Mouse (Mus musculus): ENCODE measurements at regions not wholly inside any gene's neighbourhood (a gene's known extent, or its start where the extent isn't known, plus 50 kb on each side); places are given as distances from the start of the nearest gene placed in this dataset.

DNA sequence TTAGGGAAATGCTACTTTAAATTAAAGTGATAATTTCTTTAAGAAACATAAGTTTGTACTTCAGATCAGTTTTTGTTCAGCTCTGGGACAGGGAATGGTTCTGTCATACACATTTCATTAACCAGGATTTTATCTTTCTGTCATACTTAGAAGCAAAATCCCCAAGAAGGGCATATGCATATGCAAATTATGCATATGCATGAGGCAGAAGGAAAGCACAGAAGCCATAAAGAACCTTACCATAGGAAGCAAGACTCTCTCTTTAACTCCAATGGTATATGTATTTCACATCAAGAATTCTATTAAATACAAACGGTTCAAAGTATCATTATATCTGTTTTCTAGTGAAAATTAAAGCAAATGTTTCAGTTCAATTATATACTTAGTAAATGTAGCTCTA lies 381.5 kb downstream of the Kcnj3 start:
- DNase-seq (ENCODE audit: low spot score) (no peak), ATAC-seq (replicated peaks; ENCODE audit: low FRiP score) (no peak)
- WGBS: 91% methylated on average over 1 of the region's 1 CpGs
- H3K9ac ChIP-seq (ENCODE audit: low read length): no peak overlapping the region
- no peak overlapping the region for H3K27ac ChIP-seq (ENCODE audit: low read depth, low read length)
- no peak overlapping the region for H3K4me2 ChIP-seq (ENCODE audit: low read depth, low read length, severe bottlenecking)
- H3K4me1 ChIP-seq (replicated peaks; ENCODE audit: control insufficient read depth, insufficient read depth, low read length): no peaks in the 10 kb centered on the region
- H3K4me3 ChIP-seq (ENCODE audit: low read depth, low read length): no peak overlapping the region
- H3K27me3 ChIP-seq (ENCODE audit: control insufficient read depth, insufficient read depth, low read length): no peaks in the 10 kb centered on the region
- H3K36me3 ChIP-seq (ENCODE audit: control insufficient read depth, insufficient read depth, low read length): no peaks in the 10 kb centered on the region
- H3K9me3 ChIP-seq (ENCODE audit: control insufficient read depth, low read length): no peaks in the 10 kb centered on the region

DNA sequence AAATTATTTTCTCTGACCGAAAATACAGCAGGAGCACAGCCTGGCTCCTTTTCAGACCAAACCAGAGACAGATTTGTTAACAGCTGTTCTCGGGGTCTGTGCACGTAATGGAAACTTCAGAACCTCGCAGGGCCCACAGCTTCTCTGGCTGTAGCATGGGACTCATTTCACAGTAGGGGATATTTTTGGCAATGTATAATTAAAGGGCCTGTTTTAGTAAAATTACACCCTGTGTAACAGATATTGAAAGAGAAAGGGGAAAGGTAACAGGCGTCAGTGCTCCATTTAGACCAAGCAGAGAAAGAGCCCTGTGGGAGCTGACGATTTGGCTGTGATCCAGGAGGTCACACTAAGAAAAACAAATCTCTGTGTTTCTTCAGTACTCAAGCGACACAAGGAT lies 382.4 kb downstream of the Kcnj3 start:
- no peaks in the 10 kb centered on the region for H3K27me3 ChIP-seq (ENCODE audit: control insufficient read depth, insufficient read depth, low read length)
- WGBS: 17% methylated on average over 7 of the region's 7 CpGs
- peak; percentile 51 for DNase-seq (ENCODE audit: low spot score)
- H3K4me1 ChIP-seq (replicated peaks; ENCODE audit: control insufficient read depth, insufficient read depth, low read length): no peaks in the 10 kb centered on the region
- ATAC-seq (replicated peaks; ENCODE audit: low FRiP score): peak; percentile 87
- H3K27ac ChIP-seq (ENCODE audit: low read depth, low read length): no peak overlapping the region
- H3K9ac ChIP-seq (ENCODE audit: low read length): no peak overlapping the region
- 0 out of 2 replicates have a peak overlapping the region, but pooled peaks have one; percentile 19 for H3K4me2 ChIP-seq (ENCODE audit: low read depth, low read length, severe bottlenecking)
- H3K36me3 ChIP-seq (ENCODE audit: control insufficient read depth, insufficient read depth, low read length): no peaks in the 10 kb centered on the region
- no peaks in the 10 kb centered on the region for H3K9me3 ChIP-seq (ENCODE audit: control insufficient read depth, low read length)
- no peak overlapping the region for H3K4me3 ChIP-seq (ENCODE audit: low read depth, low read length)

DNA sequence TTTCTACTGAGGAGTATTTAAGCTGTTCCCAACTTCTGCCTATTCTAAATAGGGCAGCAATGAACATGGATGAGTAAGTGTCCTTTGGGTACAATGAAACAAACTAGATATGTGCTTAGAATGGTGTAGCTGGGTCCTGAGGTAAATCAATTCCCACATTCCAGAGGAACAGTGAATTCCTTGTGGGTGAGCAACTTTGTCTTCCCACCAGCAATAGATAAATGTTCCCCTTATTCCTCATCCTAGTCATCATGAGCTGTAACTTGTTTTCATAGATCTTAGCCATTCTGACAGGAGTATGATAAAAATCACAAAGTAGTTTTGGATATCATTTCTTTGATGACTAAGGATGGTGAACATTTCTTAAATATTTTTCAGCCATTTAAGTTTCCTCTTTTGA lies 387.0 kb downstream of the Kcnj3 start:
- Histone ChIP-seq H3K4me1 (replicated peaks; ENCODE audit: control insufficient read depth, insufficient read depth, low read length) (no peaks in the 10 kb centered on the region), H3K36me3 (ENCODE audit: control insufficient read depth, insufficient read depth, low read length) (no peaks in the 10 kb centered on the region), H3K4me2 (ENCODE audit: low read depth, low read length, severe bottlenecking) (no peak overlapping the region), H3K4me3 (ENCODE audit: low read depth, low read length) (no peak overlapping the region), H3K9me3 (ENCODE audit: control insufficient read depth, low read length) (no peaks in the 10 kb centered on the region), H3K9ac (ENCODE audit: low read length) (no peak overlapping the region), H3K27me3 (ENCODE audit: control insufficient read depth, insufficient read depth, low read length) (no peaks in the 10 kb centered on the region), H3K27ac (ENCODE audit: low read depth, low read length) (no peak overlapping the region)
- ATAC-seq (replicated peaks; ENCODE audit: low FRiP score): no peak
- no peak for DNase-seq (ENCODE audit: low spot score)

- DNase-seq (ENCODE audit: low spot score): peak; percentile 52
- no peak overlapping the region for H3K4me2 ChIP-seq (ENCODE audit: low read depth, low read length, severe bottlenecking)
- H3K36me3 ChIP-seq (ENCODE audit: control insufficient read depth, insufficient read depth, low read length): no peaks in the 10 kb centered on the region
- H3K4me3 ChIP-seq (ENCODE audit: low read depth, low read length): no peak overlapping the region
- H3K9ac ChIP-seq (ENCODE audit: low read length): no peak overlapping the region
- 69% methylated on average over 1 of the region's 1 CpGs for WGBS
- no peaks in the 10 kb centered on the region for H3K9me3 ChIP-seq (ENCODE audit: control insufficient read depth, low read length)
- H3K4me1 ChIP-seq (replicated peaks; ENCODE audit: control insufficient read depth, insufficient read depth, low read length): no peaks in the 10 kb centered on the region
- H3K27me3 ChIP-seq (ENCODE audit: control insufficient read depth, insufficient read depth, low read length): no peaks in the 10 kb centered on the region
- ATAC-seq (replicated peaks; ENCODE audit: low FRiP score): no peak
- H3K27ac ChIP-seq (ENCODE audit: low read depth, low read length): no peak overlapping the region
Observed at GRCm38 (mm10) chr2:55841521-55841920, 405.8 kb downstream of the Kcnj3 start.

- DNase-seq (ENCODE audit: low spot score): no peak
- H3K9ac ChIP-seq (ENCODE audit: low read length): no peak overlapping the region
- H3K9me3 ChIP-seq (ENCODE audit: control insufficient read depth, low read length): no peaks in the 10 kb centered on the region
- no peak overlapping the region for H3K27ac ChIP-seq (ENCODE audit: low read depth, low read length)
- no peaks in the 10 kb centered on the region for H3K36me3 ChIP-seq (ENCODE audit: control insufficient read depth, insufficient read depth, low read length)
- no peak overlapping the region for H3K4me3 ChIP-seq (ENCODE audit: low read depth, low read length)
- no peak overlapping the region for H3K4me2 ChIP-seq (ENCODE audit: low read depth, low read length, severe bottlenecking)
- no peaks in the 10 kb centered on the region for H3K4me1 ChIP-seq (replicated peaks; ENCODE audit: control insufficient read depth, insufficient read depth, low read length)
- no peak for ATAC-seq (replicated peaks; ENCODE audit: low FRiP score)
- no peaks in the 10 kb centered on the region for H3K27me3 ChIP-seq (ENCODE audit: control insufficient read depth, insufficient read depth, low read length)
- WGBS: 72% methylated on average over 3 of the region's 3 CpGs
Observed at GRCm38 (mm10) chr2:55846832-55847382, 411.1 kb downstream of the Kcnj3 start.

GRCm38 (mm10) chr2:55862479-55862878 lies 426.7 kb downstream of the Kcnj3 start:
- H3K27me3 ChIP-seq (ENCODE audit: control insufficient read depth, insufficient read depth, low read length): no peaks in the 10 kb centered on the region
- H3K27ac ChIP-seq (ENCODE audit: low read depth, low read length): no peak overlapping the region
- no peaks in the 10 kb centered on the region for H3K9me3 ChIP-seq (ENCODE audit: control insufficient read depth, low read length)
- ATAC-seq (replicated peaks; ENCODE audit: low FRiP score) (no peak), DNase-seq (ENCODE audit: low spot score) (no peak)
- 71% methylated on average over 1 of the region's 1 CpGs for WGBS
- H3K4me1 ChIP-seq (replicated peaks; ENCODE audit: control insufficient read depth, insufficient read depth, low read length): no peaks in the 10 kb centered on the region
- no peak overlapping the region for H3K4me3 ChIP-seq (ENCODE audit: low read depth, low read length)
- no peak overlapping the region for H3K9ac ChIP-seq (ENCODE audit: low read length)
- no peak overlapping the region for H3K4me2 ChIP-seq (ENCODE audit: low read depth, low read length, severe bottlenecking)
- no peaks in the 10 kb centered on the region for H3K36me3 ChIP-seq (ENCODE audit: control insufficient read depth, insufficient read depth, low read length)

- no peak overlapping the region for H3K9ac ChIP-seq (ENCODE audit: low read length)
- no peaks in the 10 kb centered on the region for H3K36me3 ChIP-seq (ENCODE audit: control insufficient read depth, insufficient read depth, low read length)
- H3K4me2 ChIP-seq (ENCODE audit: low read depth, low read length, severe bottlenecking): no peak overlapping the region
- H3K27me3 ChIP-seq (ENCODE audit: control insufficient read depth, insufficient read depth, low read length): no peaks in the 10 kb centered on the region
- no peak overlapping the region for H3K4me3 ChIP-seq (ENCODE audit: low read depth, low read length)
- no peak overlapping the region for H3K27ac ChIP-seq (ENCODE audit: low read depth, low read length)
- H3K4me1 ChIP-seq (replicated peaks; ENCODE audit: control insufficient read depth, insufficient read depth, low read length): no peaks in the 10 kb centered on the region
- WGBS: 84% methylated on average over 2 of the region's 2 CpGs
- DNase-seq (ENCODE audit: low spot score) (no peak), ATAC-seq (replicated peaks; ENCODE audit: low FRiP score) (no peak)
- no peaks in the 10 kb centered on the region for H3K9me3 ChIP-seq (ENCODE audit: control insufficient read depth, low read length)
Observed at GRCm38 (mm10) chr2:55889976-55890375, 454.2 kb downstream of the Kcnj3 start.

DNA sequence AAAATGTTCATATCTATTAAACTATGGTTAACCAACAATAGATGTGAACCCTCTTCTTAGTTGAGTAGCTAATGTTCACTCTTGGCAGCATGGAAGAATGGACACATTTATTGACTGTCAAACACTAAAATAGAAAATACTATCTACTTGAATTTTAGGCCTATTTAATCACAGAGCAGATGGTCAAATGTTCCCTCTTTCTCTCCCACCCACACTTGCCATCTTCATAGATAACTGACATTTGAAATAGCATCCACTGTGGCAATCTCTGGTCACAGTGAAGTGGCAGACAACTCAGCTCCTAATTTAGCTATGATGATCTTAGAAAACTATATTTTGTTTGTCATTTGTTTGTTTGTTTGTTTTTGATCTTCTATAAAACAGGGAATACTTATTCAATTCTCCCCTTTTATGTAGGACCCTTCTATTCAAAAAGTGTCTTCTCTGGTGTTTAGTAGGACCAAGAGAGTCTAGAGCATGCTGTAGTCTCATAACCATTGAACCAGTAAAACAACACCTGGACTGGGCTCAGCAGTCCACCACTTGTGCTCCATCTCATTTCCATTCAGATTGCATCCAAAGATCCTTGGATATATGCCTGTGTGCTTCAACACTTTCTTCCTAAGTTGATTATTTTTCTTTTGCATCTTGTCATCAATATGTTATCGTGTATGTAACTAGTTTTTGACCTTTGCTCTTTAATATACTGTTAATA lies 457.2 kb downstream of the Kcnj3 start:
- WGBS: 81% methylated on average over 1 of the region's 1 CpGs
- no peak for DNase-seq (ENCODE audit: low spot score)
- ATAC-seq (replicated peaks; ENCODE audit: low FRiP score): no peak

DNA sequence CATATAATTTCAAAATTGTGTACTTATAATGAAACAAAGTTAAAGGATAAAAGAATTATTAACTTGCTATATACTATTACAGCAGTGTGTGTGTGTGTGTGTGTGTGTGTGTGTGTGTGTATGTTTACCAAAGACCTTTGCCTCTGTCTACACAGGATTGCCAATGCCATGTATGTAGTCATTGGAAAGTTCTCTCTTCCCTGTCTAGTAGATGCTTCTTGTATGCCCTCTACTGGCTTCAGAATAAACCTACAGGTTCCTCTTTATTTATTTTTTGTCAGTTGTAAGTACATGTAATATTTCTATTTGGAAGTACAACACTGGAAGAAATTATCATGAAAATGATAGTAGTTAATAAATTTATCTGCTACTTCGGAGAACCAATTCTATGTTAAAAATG lies 484.5 kb downstream of the Kcnj3 start:
- 82% methylated on average over 1 of the region's 1 CpGs for WGBS
- no peak overlapping the region for H3K4me2 ChIP-seq (ENCODE audit: low read depth, low read length, severe bottlenecking)
- H3K4me1 ChIP-seq (replicated peaks; ENCODE audit: control insufficient read depth, insufficient read depth, low read length): no peaks in the 10 kb centered on the region
- H3K36me3 ChIP-seq (ENCODE audit: control insufficient read depth, insufficient read depth, low read length): no peaks in the 10 kb centered on the region
- H3K27ac ChIP-seq (ENCODE audit: low read depth, low read length): no peak overlapping the region
- no peak overlapping the region for H3K4me3 ChIP-seq (ENCODE audit: low read depth, low read length)
- ATAC-seq (replicated peaks; ENCODE audit: low FRiP score) (0 out of 2 replicates have a peak, but pooled peaks have one; percentile 36), DNase-seq (ENCODE audit: low spot score) (no peak)
- no peaks in the 10 kb centered on the region for H3K9me3 ChIP-seq (ENCODE audit: control insufficient read depth, low read length)
- no peaks in the 10 kb centered on the region for H3K27me3 ChIP-seq (ENCODE audit: control insufficient read depth, insufficient read depth, low read length)
- no peak overlapping the region for H3K9ac ChIP-seq (ENCODE audit: low read length)

More for the DNA sequence above, 457.2 kb downstream of the Kcnj3 start:
- Histone ChIP-seq H3K27me3 (ENCODE audit: control insufficient read depth, insufficient read depth, low read length) (no peaks in the 10 kb centered on the region), H3K4me2 (ENCODE audit: low read depth, low read length, severe bottlenecking) (no peak overlapping the region), H3K9me3 (ENCODE audit: control insufficient read depth, low read length) (no peaks in the 10 kb centered on the region), H3K36me3 (ENCODE audit: control insufficient read depth, insufficient read depth, low read length) (no peaks in the 10 kb centered on the region), H3K9ac (ENCODE audit: low read length) (no peak overlapping the region), H3K27ac (ENCODE audit: low read depth, low read length) (no peak overlapping the region), H3K4me1 (replicated peaks; ENCODE audit: control insufficient read depth, insufficient read depth, low read length) (no peaks in the 10 kb centered on the region), H3K4me3 (ENCODE audit: low read depth, low read length) (no peak overlapping the region)
